Mouse (Mus musculus): Measurements from ENCODE around the gene Kcnj1. TPM values are rescaled to one million over a fixed set of nuclear protein-coding genes. Genes with fewer than 3 reads are reported as not detected.
A peak's percentile ranks its signal among the peaks of the same experiment; 100 is the strongest.

Kcnj1 gene
- polyA plus RNA-seq, 1 experiment from 2014 or later, result not detected

- peaks cover 26% of the 10 kb centered on the region for H3K4me1 ChIP-seq
- no peaks in the 10 kb centered on the region for H3K36me3 ChIP-seq
- H3K27me3 ChIP-seq (ENCODE audit: insufficient read depth, poor library complexity, severe bottlenecking), result peaks cover 34% of the 10 kb centered on the region
- DNase-seq (ENCODE audit: low spot score), result no peak
- no peaks in the 10 kb centered on the region for H3K9me3 ChIP-seq
- H3K4me3 ChIP-seq, result no peak overlapping the region
- 41% methylated on average over 11 of the region's 11 CpGs for WGBS
- H3K27ac ChIP-seq, result no peak overlapping the region
Observed at GRCm38 (mm10) chr9:32405191-32405925, 33.1 kb downstream of the Kcnj1 start.

DNA sequence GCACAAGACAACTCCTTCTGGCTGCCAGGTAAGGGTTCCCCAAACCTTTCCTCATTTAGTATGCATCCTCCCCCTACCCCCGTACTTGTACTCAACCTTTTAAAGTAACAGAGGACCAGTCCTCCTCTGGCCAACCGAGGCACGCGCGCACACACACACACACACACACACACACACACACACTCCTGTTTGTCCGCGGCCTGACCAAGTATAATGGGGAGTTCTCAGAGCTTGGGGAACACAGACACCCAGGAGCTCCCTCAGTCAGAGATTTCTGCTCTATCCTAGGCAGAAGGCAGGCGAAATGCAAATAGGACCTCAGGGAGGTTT lies 36.4 kb downstream of the Kcnj1 start:
- Histone ChIP-seq H3K4me3 (peak overlapping the region; percentile 61), H3K27ac (peak overlapping the region; percentile 80), H3K4me1 (peaks cover 15% of the 10 kb centered on the region; the same call in 1 of the 2 replicates), H3K36me3 (no peaks in the 10 kb centered on the region), H3K27me3 (ENCODE audit: insufficient read depth, poor library complexity, severe bottlenecking) (peaks cover 36% of the 10 kb centered on the region), H3K9me3 (no peaks in the 10 kb centered on the region)
- no peak for DNase-seq (ENCODE audit: low spot score)
- WGBS, result 10% methylated on average over 8 of the region's 8 CpGs

DNA sequence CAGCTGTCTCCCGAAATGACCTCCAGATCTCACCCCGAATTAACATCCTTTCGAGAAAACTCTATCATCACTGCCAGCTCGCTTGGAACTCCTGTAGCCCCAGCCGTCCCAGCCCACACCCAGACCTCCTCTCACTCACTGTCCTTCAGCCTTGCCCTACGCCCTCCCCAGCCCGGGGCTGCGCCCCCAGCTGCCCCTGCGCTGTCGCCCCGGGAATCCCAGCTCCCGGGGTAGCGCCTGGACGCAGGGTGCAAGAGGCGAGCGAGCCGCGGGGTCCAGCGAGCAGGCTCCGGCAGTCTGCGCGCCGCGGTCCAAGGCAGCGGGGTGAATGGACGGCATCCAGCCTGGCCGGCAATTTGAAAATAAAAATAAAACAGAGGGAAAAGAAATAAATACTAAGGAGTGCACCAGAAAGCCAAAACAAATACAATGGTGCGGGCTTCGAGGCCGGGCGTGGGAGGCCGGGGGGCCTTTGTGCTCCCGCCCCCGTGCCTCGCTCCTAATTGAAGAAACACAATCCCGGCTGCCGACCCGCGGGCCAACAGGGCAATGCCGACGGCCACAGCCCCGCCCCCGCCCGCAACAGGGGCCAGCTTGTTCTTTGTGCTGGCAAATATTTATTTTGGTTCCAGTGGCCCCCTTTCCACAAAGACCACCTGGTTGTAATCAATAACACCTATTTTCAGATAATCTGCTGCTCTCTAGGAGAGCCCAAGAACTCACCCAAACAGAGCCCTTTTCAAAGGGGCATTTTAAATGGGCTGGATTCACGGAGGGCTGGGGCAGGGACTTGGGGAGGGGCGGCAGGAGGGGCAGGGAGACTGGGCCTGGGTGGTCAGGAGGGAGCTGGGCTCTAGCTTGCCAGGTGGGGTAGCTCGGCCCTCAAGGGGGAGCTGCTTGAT lies 37.0 kb downstream of the Kcnj1 start:
- peaks cover 17% of the 10 kb centered on the region; the same call in 1 of the 2 replicates for H3K4me1 ChIP-seq
- H3K27me3 ChIP-seq (ENCODE audit: insufficient read depth, poor library complexity, severe bottlenecking), result peaks cover 36% of the 10 kb centered on the region
- no peaks in the 10 kb centered on the region for H3K9me3 ChIP-seq
- 2% methylated on average over 47 of the region's 47 CpGs for WGBS
- peak overlapping the region; percentile 80 for H3K27ac ChIP-seq
- H3K4me3 ChIP-seq, result peak overlapping the region; percentile 61
- no peak for DNase-seq (ENCODE audit: low spot score)
- H3K36me3 ChIP-seq, result no peaks in the 10 kb centered on the region

DNA sequence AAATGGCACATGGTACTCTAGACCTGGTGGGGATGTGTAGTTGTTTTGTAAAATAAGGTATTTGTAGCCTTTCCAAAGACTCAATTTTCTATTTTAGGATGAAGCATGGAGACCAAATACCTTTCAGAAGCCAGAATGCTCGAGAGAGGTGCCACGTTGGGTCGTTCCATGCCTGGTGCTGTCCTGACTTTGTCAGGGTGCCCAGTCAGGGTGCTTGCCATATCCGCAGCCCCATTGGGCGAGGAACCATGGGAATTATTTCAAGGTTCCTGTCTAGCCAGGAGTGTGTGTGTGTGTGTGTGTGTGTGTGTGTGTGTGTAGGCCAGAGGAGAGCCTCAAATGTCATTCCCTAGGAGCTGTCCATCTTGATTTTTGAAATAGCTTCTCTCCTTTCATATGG lies 38.4 kb downstream of the Kcnj1 start:
- 85% methylated on average over 5 of the region's 5 CpGs for WGBS
- DNase-seq (ENCODE audit: low spot score), result no peak
- Histone ChIP-seq H3K9me3 (no peaks in the 10 kb centered on the region), H3K4me1 (peaks cover 14% of the 10 kb centered on the region; the same call in 1 of the 2 replicates), H3K27me3 (ENCODE audit: insufficient read depth, poor library complexity, severe bottlenecking) (peaks cover 36% of the 10 kb centered on the region), H3K36me3 (no peaks in the 10 kb centered on the region), H3K4me3 (no peak overlapping the region), H3K27ac (no peak overlapping the region)

DNA sequence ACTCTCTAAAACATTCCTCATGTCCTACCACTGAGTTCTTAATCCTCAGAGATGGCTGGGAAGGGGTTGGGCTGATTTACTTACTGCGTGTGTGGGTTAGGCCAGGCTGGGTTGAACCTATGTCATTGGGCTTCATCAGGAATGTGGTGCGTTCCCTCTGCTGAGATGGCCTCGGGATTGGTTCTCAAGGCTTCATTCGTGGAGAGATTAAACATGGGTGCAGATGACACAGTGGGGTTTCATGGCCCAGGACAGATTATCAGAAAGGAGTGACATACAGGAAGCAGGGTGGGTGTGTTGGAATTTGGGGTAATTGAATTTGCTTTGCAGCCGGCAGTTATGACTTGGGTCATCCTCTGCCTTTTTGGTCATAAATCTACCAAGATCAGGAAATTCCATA lies 39.2 kb downstream of the Kcnj1 start:
- 85% methylated on average over 5 of the region's 5 CpGs for WGBS
- Histone ChIP-seq H3K36me3 (no peaks in the 10 kb centered on the region), H3K4me3 (no peak overlapping the region), H3K27ac (no peak overlapping the region), H3K4me1 (peaks cover 14% of the 10 kb centered on the region; the same call in 1 of the 2 replicates), H3K27me3 (ENCODE audit: insufficient read depth, poor library complexity, severe bottlenecking) (peaks cover 28% of the 10 kb centered on the region), H3K9me3 (no peaks in the 10 kb centered on the region)
- DNase-seq (ENCODE audit: low spot score), result no peak

DNA sequence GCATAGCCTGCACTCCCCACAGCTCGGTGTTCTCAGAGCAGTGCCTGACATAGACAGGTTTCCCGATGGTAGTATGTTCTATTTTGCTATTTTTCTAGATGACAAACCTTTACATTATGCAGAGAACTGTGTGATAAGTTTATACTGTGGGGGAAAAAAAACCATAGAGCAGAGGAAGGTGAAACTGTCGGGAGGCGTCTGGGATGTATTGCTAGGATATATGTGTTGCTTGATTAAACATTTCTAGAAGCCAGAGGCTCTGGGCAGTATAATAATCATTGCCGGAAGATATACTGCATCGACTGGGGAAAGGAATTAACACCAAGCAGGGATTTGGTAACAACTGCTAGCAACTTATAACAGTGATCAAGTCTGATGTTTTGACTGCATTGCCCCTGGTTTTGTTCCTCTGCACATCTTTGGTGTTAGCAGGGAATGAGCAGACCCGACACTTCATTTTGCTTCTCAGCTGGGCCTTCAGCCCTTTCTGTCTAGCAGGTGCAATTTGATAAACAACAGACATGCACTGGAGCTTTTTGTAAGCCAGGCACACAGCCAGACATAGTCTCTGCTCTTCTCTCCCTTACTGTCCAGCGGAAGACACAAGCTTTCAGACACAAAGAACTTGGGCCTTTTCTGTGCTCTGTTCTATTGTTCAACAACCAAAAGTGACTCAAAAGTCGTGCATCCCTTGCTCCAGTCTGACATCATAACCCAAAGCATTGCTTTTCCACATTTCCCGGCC lies 40.7 kb downstream of the Kcnj1 start:
- 63% methylated on average over 10 of the region's 10 CpGs for WGBS
- Histone ChIP-seq H3K36me3 (no peaks in the 10 kb centered on the region), H3K4me3 (no peak overlapping the region), H3K27me3 (ENCODE audit: insufficient read depth, poor library complexity, severe bottlenecking) (peaks cover 16% of the 10 kb centered on the region), H3K27ac (no peak overlapping the region), H3K9me3 (no peaks in the 10 kb centered on the region), H3K4me1 (peaks cover 21% of the 10 kb centered on the region; the same call in 1 of the 2 replicates)
- no peak for DNase-seq (ENCODE audit: low spot score)

DNA sequence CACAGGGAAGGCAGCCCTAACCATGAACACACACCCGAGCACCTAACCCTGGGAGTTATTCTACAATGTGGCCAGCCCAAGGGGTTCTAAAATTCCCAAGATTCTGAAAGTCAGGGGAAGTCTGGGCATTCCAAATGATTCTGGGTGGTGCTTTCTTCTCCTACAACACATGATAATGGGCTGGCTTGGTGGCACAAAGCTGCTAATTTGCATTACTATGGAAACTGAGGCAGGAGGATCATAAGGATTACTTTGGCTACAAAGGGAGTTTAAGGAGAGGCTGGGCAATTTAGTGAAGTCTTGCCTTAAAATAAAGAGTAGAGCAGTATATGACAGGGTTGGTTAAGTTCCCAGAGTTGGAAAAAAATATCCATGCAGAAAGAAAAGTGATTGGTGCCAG lies 42.7 kb downstream of the Kcnj1 start:
- H3K27me3 ChIP-seq (ENCODE audit: insufficient read depth, poor library complexity, severe bottlenecking), result peaks cover 5% of the 10 kb centered on the region
- H3K9me3 ChIP-seq, result no peaks in the 10 kb centered on the region
- no peak overlapping the region for H3K27ac ChIP-seq
- no peak for DNase-seq (ENCODE audit: low spot score)
- peaks cover under 1% of the 10 kb centered on the region; the same call in 1 of the 2 replicates for H3K36me3 ChIP-seq
- no peak overlapping the region for H3K4me3 ChIP-seq
- peaks cover 10% of the 10 kb centered on the region; the same call in 1 of the 2 replicates for H3K4me1 ChIP-seq
- WGBS, result 74% methylated on average over 1 of the region's 1 CpGs

DNA sequence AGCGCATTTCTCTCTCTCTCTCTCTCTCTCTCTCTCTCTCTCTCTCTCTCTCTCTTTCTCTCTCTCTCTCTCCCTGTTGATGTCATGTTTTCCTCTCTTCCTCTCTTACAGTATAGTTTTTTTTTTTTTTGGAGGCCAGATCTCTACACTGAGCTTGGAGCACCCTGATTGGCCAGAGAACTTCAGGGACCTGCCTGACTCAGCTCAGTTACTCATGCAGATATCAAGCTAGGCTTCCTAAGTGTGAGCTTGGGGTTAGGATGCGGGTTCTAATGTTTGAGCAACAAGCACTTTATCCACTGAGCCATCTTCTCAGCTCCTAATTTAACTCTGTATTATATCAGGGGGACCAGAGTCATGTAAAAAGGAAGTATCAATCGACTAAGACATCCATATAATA lies 43.7 kb downstream of the Kcnj1 start:
- peaks cover 10% of the 10 kb centered on the region; the same call in 1 of the 2 replicates for H3K4me1 ChIP-seq
- H3K27ac ChIP-seq, result no peak overlapping the region
- no peak for DNase-seq (ENCODE audit: low spot score)
- H3K36me3 ChIP-seq, result peaks cover 3% of the 10 kb centered on the region; the same call in 1 of the 2 replicates
- no peak overlapping the region for H3K4me3 ChIP-seq
- 91% methylated on average over 3 of the region's 3 CpGs for WGBS
- no peaks in the 10 kb centered on the region for H3K9me3 ChIP-seq
- H3K27me3 ChIP-seq (ENCODE audit: insufficient read depth, poor library complexity, severe bottlenecking), result no peaks in the 10 kb centered on the region

- DNase-seq (ENCODE audit: low spot score), result no peak
- H3K4me1 ChIP-seq, result peaks cover 10% of the 10 kb centered on the region; the same call in 1 of the 2 replicates
- peaks cover 7% of the 10 kb centered on the region; the same call in 1 of the 2 replicates for H3K36me3 ChIP-seq
- H3K9me3 ChIP-seq, result no peaks in the 10 kb centered on the region
- H3K27me3 ChIP-seq (ENCODE audit: insufficient read depth, poor library complexity, severe bottlenecking), result no peaks in the 10 kb centered on the region
- H3K4me3 ChIP-seq, result no peak overlapping the region
- WGBS, result 48% methylated on average over 8 of the region's 8 CpGs
- no peak overlapping the region for H3K27ac ChIP-seq
Observed at GRCm38 (mm10) chr9:32417466-32418116, 45.3 kb downstream of the Kcnj1 start.

GRCm38 (mm10) chr9:32420711-32421110 lies 48.4 kb downstream of the Kcnj1 start:
- H3K27ac ChIP-seq, result no peak overlapping the region
- no peaks in the 10 kb centered on the region for H3K9me3 ChIP-seq
- no peak for DNase-seq (ENCODE audit: low spot score)
- H3K27me3 ChIP-seq (ENCODE audit: insufficient read depth, poor library complexity, severe bottlenecking), result no peaks in the 10 kb centered on the region
- H3K36me3 ChIP-seq, result peaks cover 24% of the 10 kb centered on the region; the same call in 1 of the 2 replicates
- peaks cover 7% of the 10 kb centered on the region; the same call in 1 of the 2 replicates for H3K4me1 ChIP-seq
- H3K4me3 ChIP-seq, result no peak overlapping the region

GRCm38 (mm10) chr9:32425321-32425720 lies 53.0 kb downstream of the Kcnj1 start:
- no peak overlapping the region for H3K4me3 ChIP-seq
- no peak for DNase-seq (ENCODE audit: low spot score)
- H3K27me3 ChIP-seq (ENCODE audit: insufficient read depth, poor library complexity, severe bottlenecking), result no peaks in the 10 kb centered on the region
- H3K27ac ChIP-seq, result no peak overlapping the region
- H3K9me3 ChIP-seq, result no peaks in the 10 kb centered on the region
- peaks cover 29% of the 10 kb centered on the region for H3K36me3 ChIP-seq
- WGBS, result 81% methylated on average over 7 of the region's 7 CpGs
- no peaks in the 10 kb centered on the region for H3K4me1 ChIP-seq

DNA sequence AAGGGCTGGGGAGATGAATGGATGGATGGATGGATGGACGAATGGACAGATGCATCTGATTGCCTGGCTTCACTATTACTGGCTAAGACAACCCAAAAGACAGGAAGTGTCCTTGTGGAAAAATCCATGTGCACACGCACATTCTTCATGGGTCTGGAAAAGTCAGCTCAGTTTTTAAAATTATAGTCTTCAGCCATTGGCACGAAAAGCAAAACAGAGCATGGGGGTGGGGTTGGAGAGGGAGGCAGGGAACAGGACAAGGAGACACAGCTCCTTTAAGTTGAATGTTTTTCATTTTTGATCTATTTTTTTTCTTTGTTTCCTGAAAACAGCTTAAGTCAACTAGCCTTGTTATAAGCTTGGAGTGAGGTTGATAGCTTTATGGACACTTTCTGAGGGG lies 58.8 kb downstream of the Kcnj1 start:
- H3K4me3 ChIP-seq, result no peak overlapping the region
- H3K27ac ChIP-seq, result no peak overlapping the region
- peaks cover 7% of the 10 kb centered on the region; the same call in 1 of the 2 replicates for H3K4me1 ChIP-seq
- no peak for DNase-seq (ENCODE audit: low spot score)
- H3K27me3 ChIP-seq (ENCODE audit: insufficient read depth, poor library complexity, severe bottlenecking), result no peaks in the 10 kb centered on the region
- no peaks in the 10 kb centered on the region for H3K9me3 ChIP-seq
- 71% methylated on average over 3 of the region's 3 CpGs for WGBS
- peaks cover 9% of the 10 kb centered on the region for H3K36me3 ChIP-seq

Data from heart, embryonic 10.5 days (tissue).